Mouse (Mus musculus) MEL (cell line): Measurements from ENCODE around the gene 4930524J08Rik.

Experiments
- BHLHE40 ChIP-seq: IDR thresholded peaks from 2 replicates; pipeline ENCODE4 v1.6.1; 2012; ENCODE audit warnings: low read depth, mild to moderate bottlenecking, inconsistent platforms, low read length, improper control_type of control experiment, borderline replicate concordance
- CHD2 ChIP-seq: IDR thresholded peaks from 2 replicates; pipeline ENCODE4 v1.6.1; 2011; ENCODE audit warnings: low read length, improper control_type of control experiment
- CTCF ChIP-seq, 3 experiments: IDR thresholded peaks in 2 of 3; conservative IDR thresholded peaks in 1 of 3; 2 replicates each; pipeline ENCODE4 v1.5.1; 2011 to 2012; ENCODE audit warnings: low read length in 3 of 3, low read depth in 2 of 3, mild to moderate bottlenecking in 2 of 3, improper control_type of control experiment in 1 of 3, inconsistent platforms in 1 of 3, mixed read lengths in 1 of 3, moderate library complexity in 1 of 3; ENCODE audit not compliant: control insufficient read depth in 1 of 3, insufficient read depth in 1 of 3, poor library complexity in 1 of 3, severe bottlenecking in 1 of 3
- E2F4 ChIP-seq: IDR thresholded peaks from 2 replicates; pipeline ENCODE4 v1.6.1; 2011; ENCODE audit warnings: low read depth, low read length, improper control_type of control experiment, borderline replicate concordance
- EP300 ChIP-seq, 2 experiments: IDR thresholded peaks; 2 replicates each; pipeline ENCODE4 v1.6.1; 2011; ENCODE audit warnings: improper control_type of control experiment in 2 of 2, low read length in 2 of 2, low read depth in 1 of 2, mild to moderate bottlenecking in 1 of 2
- GATA1 ChIP-seq: IDR thresholded peaks from 2 replicates; pipeline ENCODE4 v1.6.1; 2011; ENCODE audit warnings: low read depth, low read length, improper control_type of control experiment
- MAX ChIP-seq: IDR thresholded peaks from 2 replicates; pipeline ENCODE4 v1.6.1; 2011; ENCODE audit warnings: low read length, improper control_type of control experiment
- NRF1 ChIP-seq: IDR thresholded peaks from 2 replicates; pipeline ENCODE4 v1.6.1; 2014; ENCODE audit warnings: low read depth, mild to moderate bottlenecking, inconsistent platforms, low read length, improper control_type of control experiment, moderate library complexity; ENCODE audit not compliant: poor library complexity, insufficient read depth, severe bottlenecking
- POLR2A ChIP-seq, 2 experiments: IDR thresholded peaks; 2 replicates each; pipeline ENCODE4 v1.6.1; 2011 to 2012; ENCODE audit warnings: low read length in 2 of 2, mild to moderate bottlenecking in 2 of 2, control low read depth in 1 of 2, improper control_type of control experiment in 1 of 2, low read depth in 1 of 2, moderate library complexity in 1 of 2; ENCODE audit not compliant: control insufficient read depth in 1 of 2, insufficient read depth in 1 of 2, poor library complexity in 1 of 2
- POLR2AphosphoS5 ChIP-seq: IDR thresholded peaks from 2 replicates; pipeline ENCODE4 v1.6.1; 2012; ENCODE audit warnings: low read depth, borderline replicate concordance, mild to moderate bottlenecking, inconsistent platforms, low read length, moderate library complexity, mixed read lengths
- USF1 ChIP-seq: IDR thresholded peaks from 2 replicates; pipeline ENCODE4 v1.6.1; 2014; ENCODE audit warnings: low read depth, mild to moderate bottlenecking, inconsistent platforms, low read length, improper control_type of control experiment, moderate library complexity
- ZKSCAN1 ChIP-seq: IDR thresholded peaks from 2 replicates; pipeline ENCODE4 v1.6.1; 2012; ENCODE audit warnings: low read depth, mild to moderate bottlenecking, inconsistent platforms, low read length, improper control_type of control experiment, moderate library complexity
- ZNF384 ChIP-seq: IDR thresholded peaks from 2 replicates; pipeline ENCODE4 v1.6.1; 2012; ENCODE audit warnings: low read depth, mild to moderate bottlenecking, inconsistent platforms, low read length, improper control_type of control experiment

- no peak for TF ChIP-seq USF1
- TF ChIP-seq CTCF (IDR thresholded peaks at IDR 0.05 in 2 of 3, conservative IDR thresholded peaks at IDR 0.05 in 1 of 3; ENCODE audit: control insufficient read depth in 1 of 3, insufficient read depth in 1 of 3, low read depth in 2 of 3, low read length in 3 of 3, poor library complexity in 1 of 3, severe bottlenecking in 1 of 3), result no peak
- no peak for TF ChIP-seq EP300 (IDR thresholded peaks at IDR 0.05; ENCODE audit: low read depth in 1 of 2, low read length in 2 of 2)
- TF ChIP-seq ZKSCAN1, result no peak
- TF ChIP-seq BHLHE40, result no peak
- TF ChIP-seq GATA1, result no peak
- no peak for TF ChIP-seq POLR2A (IDR thresholded peaks at IDR 0.05; ENCODE audit: control insufficient read depth in 1 of 2, insufficient read depth in 1 of 2, low read depth in 1 of 2, low read length in 2 of 2, poor library complexity in 1 of 2)
- TF ChIP-seq NRF1, result no peak
- TF ChIP-seq MAX, result no peak
- no peak for TF ChIP-seq ZNF384
- TF ChIP-seq POLR2AphosphoS5, result no peak
- no peak for TF ChIP-seq CHD2
- TF ChIP-seq E2F4, result no peak
Observed at GRCm38 (mm10) chr5:99941776-99942502, 36.9 kb upstream of the 4930524J08Rik start.
